Mouse (Mus musculus) ES-E14 (cell line): ENCODE measurements at regions not wholly inside any gene's neighbourhood (a gene's known extent, or its start where the extent isn't known, plus 50 kb on each side); places are given as distances from the start of the nearest gene placed in this dataset.

ENCODE experiments used
- DNase-seq: peaks from one replicate; pipeline ENCODE4 v3.0.0-alpha.2; 2013; ENCODE audit warnings: low read depth, low spot score
- H3K27ac ChIP-seq: 2 replicates; pipeline ENCODE4 v1.5.1; 2012; ENCODE audit warnings: low read depth, mild to moderate bottlenecking, low read length, moderate library complexity, mixed read lengths; ENCODE audit not compliant: poor library complexity, insufficient read depth, severe bottlenecking
- H3K36me3 ChIP-seq: 2 replicates; pipeline ENCODE4 v1.6.1; 2012; ENCODE audit warnings: mild to moderate bottlenecking, low read length, moderate library complexity, mixed read lengths; ENCODE audit not compliant: control insufficient read depth, poor library complexity, insufficient read depth, severe bottlenecking
- H3K4me1 ChIP-seq, 2 experiments: fragments of 150-350 bp in 1 of 2; sonication (generic) in 1 of 2; 2 replicates each; pipeline ENCODE4 v1.6.1; 2012; ENCODE audit warnings: low read length in 2 of 2, mild to moderate bottlenecking in 1 of 2, mixed read lengths in 1 of 2; ENCODE audit not compliant: control insufficient read depth in 2 of 2, insufficient read depth in 2 of 2, poor library complexity in 1 of 2
- H3K4me3 ChIP-seq, 2 experiments: fragments of 150-350 bp in 1 of 2; sonication (generic) in 1 of 2; 2 replicates each; pipeline ENCODE4 v1.5.1; 2012; ENCODE audit warnings: low read length in 2 of 2, low read depth in 1 of 2, mild to moderate bottlenecking in 1 of 2, mixed read lengths in 1 of 2; ENCODE audit not compliant: insufficient read depth in 1 of 2, poor library complexity in 1 of 2, severe bottlenecking in 1 of 2
- H3K9ac ChIP-seq: 2 replicates; pipeline ENCODE4 v1.6.1; 2012; ENCODE audit warnings: low read depth, mild to moderate bottlenecking, low read length, mixed read lengths; ENCODE audit not compliant: poor library complexity, insufficient read depth, severe bottlenecking
- H3K9me3 ChIP-seq: fragments of 150-350 bp; sonication (generic); 2 replicates; pipeline ENCODE4 v1.6.1; 2012; ENCODE audit warnings: low read depth, mild to moderate bottlenecking, low read length; ENCODE audit not compliant: control insufficient read depth, insufficient read depth
- CHD2 ChIP-seq: IDR thresholded peaks from 2 replicates; pipeline ENCODE4 v1.6.1; 2014; ENCODE audit warnings: mild to moderate bottlenecking, low read depth, low read length, inconsistent platforms
- HCFC1 ChIP-seq: IDR thresholded peaks from 2 replicates; pipeline ENCODE4 v1.6.1; 2012; ENCODE audit warnings: low read length, inconsistent platforms, borderline replicate concordance; ENCODE audit not compliant: insufficient read depth
- MAFK ChIP-seq: IDR thresholded peaks from 2 replicates; pipeline ENCODE4 v1.6.1; 2014; ENCODE audit warnings: mild to moderate bottlenecking, low read depth, low read length, inconsistent platforms; ENCODE audit not compliant: insufficient read depth
- ZC3H11A ChIP-seq: IDR thresholded peaks from 2 replicates; pipeline ENCODE4 v1.6.1; 2012; ENCODE audit warnings: low read depth, mild to moderate bottlenecking, inconsistent platforms, low read length, borderline replicate concordance
- ZNF384 ChIP-seq: IDR thresholded peaks from 2 replicates; pipeline ENCODE4 v1.6.1; 2012; ENCODE audit warnings: low read depth, low read length, inconsistent platforms
- in situ Hi-C, 2 experiments: fragments of 600-800 bp; cut with MboI; formaldehyde crosslinking; loops; one replicate each; pipeline ENCODE4 v1.15.1; 2025; ENCODE audit warnings: low sequenced_read_pairs in 2 of 2, inconsistent platforms in 1 of 2; ENCODE audit not compliant: unreplicated experiment in 2 of 2

DNA sequence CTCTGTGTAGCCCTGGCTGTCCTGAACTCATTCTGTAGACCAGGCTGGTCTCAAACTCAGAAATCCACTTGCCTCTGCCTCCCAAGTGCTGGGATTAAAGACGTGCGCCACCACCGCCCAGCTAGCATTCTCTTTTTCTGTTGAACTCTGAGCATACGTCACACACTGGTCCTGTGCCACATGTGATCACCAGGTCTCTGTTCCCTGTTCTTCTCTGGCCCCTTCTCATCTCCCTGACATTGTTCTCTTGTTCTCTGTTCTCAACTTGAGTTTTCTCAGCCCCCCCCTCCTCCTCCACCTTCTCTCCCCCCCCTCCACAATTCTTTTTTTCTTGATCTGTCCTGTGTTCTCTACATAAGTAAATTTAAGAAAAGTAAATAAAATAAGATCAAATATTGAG, 153.1 kb downstream of the Irs2 start:
- no peak overlapping the region for H3K4me3 ChIP-seq
- no peaks in the 10 kb centered on the region for H3K36me3 ChIP-seq
- H3K9ac ChIP-seq, result no peak overlapping the region
- H3K9me3 ChIP-seq, result no peaks in the 10 kb centered on the region
- no peak overlapping the region for H3K27ac ChIP-seq
- H3K4me1 ChIP-seq, result no peaks in the 10 kb centered on the region
- no peak for DNase-seq
- in situ Hi-C loops, result no loop called here
- TF ChIP-seq ZC3H11A, result no peak
- no peak for TF ChIP-seq MAFK
- no peak for TF ChIP-seq CHD2
- TF ChIP-seq HCFC1, result no peak
- no peak for TF ChIP-seq ZNF384

DNA sequence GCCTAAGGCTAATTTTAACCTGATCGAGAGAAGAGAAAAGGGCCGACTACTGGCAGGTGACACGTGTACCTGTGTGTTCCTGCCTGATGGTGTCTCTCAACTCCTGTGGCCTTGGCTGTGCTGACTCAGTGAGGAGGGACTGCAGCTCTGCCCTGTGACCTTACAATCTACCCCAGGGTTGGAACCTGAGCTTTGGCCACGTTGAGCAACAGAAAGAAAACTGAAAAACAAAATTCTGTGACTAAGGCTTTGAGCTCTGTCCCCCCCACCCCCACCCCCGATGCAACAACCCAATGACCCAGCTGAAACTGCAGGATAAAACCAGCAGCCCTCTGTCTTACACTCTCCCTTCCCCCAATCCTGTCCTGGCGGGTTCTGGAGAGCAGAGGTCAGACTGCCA, 153.7 kb downstream of the Irs2 start:
- no peak overlapping the region for H3K9ac ChIP-seq
- no peak overlapping the region for H3K4me3 ChIP-seq
- H3K4me1 ChIP-seq, result no peaks in the 10 kb centered on the region
- no peak overlapping the region for H3K27ac ChIP-seq
- TF ChIP-seq MAFK, result no peak
- no peak for TF ChIP-seq ZNF384
- TF ChIP-seq ZC3H11A, result no peak
- no peak for TF ChIP-seq CHD2
- TF ChIP-seq HCFC1, result no peak
- H3K36me3 ChIP-seq, result no peaks in the 10 kb centered on the region
- no peaks in the 10 kb centered on the region for H3K9me3 ChIP-seq
- in situ Hi-C loops, result no loop called here
- no peak for DNase-seq

DNA sequence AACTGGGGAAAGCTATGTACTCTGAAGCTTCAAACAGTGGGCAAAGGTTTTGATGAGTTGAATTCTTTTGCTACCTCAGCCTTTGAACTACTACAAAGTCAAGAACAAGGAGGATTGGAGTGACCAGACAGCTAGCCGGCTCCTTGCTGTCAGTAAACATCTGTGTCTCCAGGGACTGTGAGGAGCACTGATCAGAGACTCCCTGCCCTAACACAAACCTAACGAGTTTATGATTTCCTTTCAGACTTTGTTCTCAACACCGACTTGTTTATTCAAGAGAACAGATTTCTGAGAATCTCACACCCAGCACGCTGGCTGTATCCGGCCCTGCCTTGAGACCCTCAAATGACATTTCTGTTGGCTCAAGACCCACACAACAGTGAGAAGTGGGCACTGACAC, 154.4 kb downstream of the Irs2 start:
- TF ChIP-seq ZNF384 (no peak), MAFK (no peak), ZC3H11A (no peak), HCFC1 (no peak), CHD2 (no peak)
- H3K4me1 ChIP-seq, result no peaks in the 10 kb centered on the region
- no peak overlapping the region for H3K9ac ChIP-seq
- no peaks in the 10 kb centered on the region for H3K36me3 ChIP-seq
- H3K9me3 ChIP-seq, result no peaks in the 10 kb centered on the region
- no peak overlapping the region for H3K27ac ChIP-seq
- in situ Hi-C loops, result no loop called here
- DNase-seq, result no peak
- no peak overlapping the region for H3K4me3 ChIP-seq

DNA sequence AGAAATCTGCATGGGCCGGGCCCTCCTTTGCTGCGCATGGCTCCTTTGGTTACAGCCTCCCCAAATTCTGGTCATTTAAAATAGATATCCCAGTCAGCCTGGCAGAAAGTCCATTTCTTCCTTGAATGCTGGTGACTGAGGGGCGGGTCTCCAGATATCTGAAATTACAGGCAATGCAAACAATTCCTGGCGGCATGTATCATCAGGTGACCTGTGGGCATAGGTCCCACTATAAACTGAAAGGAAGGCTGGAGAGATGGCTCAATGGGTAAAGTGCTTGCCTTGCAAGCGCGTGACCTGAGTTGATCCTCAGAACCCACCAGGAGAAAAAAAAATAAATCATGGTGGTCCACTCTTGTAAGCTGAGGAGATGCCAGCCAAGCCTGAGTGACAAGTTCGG, 158.3 kb downstream of the Irs2 start:
- no peaks in the 10 kb centered on the region for H3K36me3 ChIP-seq
- H3K4me3 ChIP-seq, result no peak overlapping the region
- H3K9me3 ChIP-seq, result no peaks in the 10 kb centered on the region
- H3K4me1 ChIP-seq, result no peaks in the 10 kb centered on the region
- no peak overlapping the region for H3K9ac ChIP-seq
- in situ Hi-C loops, result no loop called here
- no peak overlapping the region for H3K27ac ChIP-seq
- DNase-seq, result no peak
- TF ChIP-seq MAFK, result no peak

DNA sequence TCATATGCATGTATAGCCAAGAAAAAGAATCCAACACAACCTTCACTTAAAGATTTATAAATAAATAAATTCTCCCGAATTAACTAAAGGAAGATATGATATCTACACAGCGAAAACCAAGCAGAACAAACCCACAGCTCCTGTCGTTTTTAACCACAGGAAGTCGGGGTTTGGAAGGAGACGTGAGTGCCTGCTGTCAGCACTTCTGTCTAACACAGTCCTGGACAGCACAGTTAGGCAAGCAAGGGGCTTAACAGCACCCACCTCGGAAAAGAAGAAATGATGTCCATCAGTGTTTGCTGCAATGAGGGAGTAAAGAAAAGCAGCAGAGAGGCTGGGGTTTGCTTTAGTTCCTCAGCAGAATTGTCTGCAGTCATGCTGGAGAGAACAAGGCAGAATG, 162.7 kb downstream of the Irs2 start:
- in situ Hi-C loops, result no loop called here
- no peak overlapping the region for H3K9ac ChIP-seq
- TF ChIP-seq ZNF384 (no peak), HCFC1 (no peak), ZC3H11A (no peak), MAFK (no peak), CHD2 (no peak)
- H3K4me1 ChIP-seq, result no peaks in the 10 kb centered on the region
- no peaks in the 10 kb centered on the region for H3K36me3 ChIP-seq
- H3K9me3 ChIP-seq, result no peaks in the 10 kb centered on the region
- no peak overlapping the region for H3K4me3 ChIP-seq
- H3K27ac ChIP-seq, result no peak overlapping the region
- no peak for DNase-seq
